Mouse (Mus musculus) limb, embryonic 12.5 days (tissue): ENCODE measurements around the gene Ccdc134. TPM values are rescaled to one million over a fixed set of nuclear protein-coding genes. Genes with fewer than 3 reads are reported as not detected.

Source experiments
- ATAC-seq: fragments of 200-750 bp; cut with Nextera tagmentation; 2 replicates; pipeline ENCODE4 v1.8.0; 2017; ENCODE audit warnings: low read depth, moderate TSS enrichment; ENCODE audit not compliant: insufficient number of reproducible peaks, insufficient read depth, low FRiP score, low TSS enrichment
- H3K27ac ChIP-seq: fragments of 300-500 bp; sonication (generic); 2 replicates; pipeline ENCODE4 v1.5.1; 2016; ENCODE audit warnings: mild to moderate bottlenecking, moderate library complexity
- H3K27me3 ChIP-seq: fragments of 300-500 bp; sonication (generic); 2 replicates; pipeline ENCODE4 v1.6.1; 2016; ENCODE audit warnings: mild to moderate bottlenecking, moderate library complexity
- H3K36me3 ChIP-seq: fragments of 300-500 bp; sonication (generic); 2 replicates; pipeline ENCODE4 v1.6.1; 2016; ENCODE audit warnings: mild to moderate bottlenecking, moderate library complexity
- H3K4me1 ChIP-seq: fragments of 300-500 bp; sonication (generic); replicated peaks from 2 replicates; pipeline ENCODE4 v1.6.1; 2016
- H3K4me2 ChIP-seq: fragments of 300-500 bp; sonication (generic); 2 replicates; pipeline ENCODE4 v1.6.1; 2016; ENCODE audit warnings: mild to moderate bottlenecking, moderate library complexity
- H3K4me3 ChIP-seq: fragments of 300-500 bp; sonication (generic); replicated peaks from 2 replicates; pipeline ENCODE4 v1.5.1; 2016; ENCODE audit warnings: mild to moderate bottlenecking
- H3K9ac ChIP-seq: fragments of 300-500 bp; sonication (generic); replicated peaks from 2 replicates; pipeline ENCODE4 v1.6.1; 2016; ENCODE audit warnings: mild to moderate bottlenecking, moderate library complexity
- H3K9me3 ChIP-seq: fragments of 300-500 bp; sonication (generic); 2 replicates; pipeline ENCODE4 v1.6.1; 2016; ENCODE audit warnings: mild to moderate bottlenecking, moderate library complexity
- WGBS: fragments of 180-500 bp; shearing (Covaris S2); methylation state at CpG from one replicate; pipeline ENCODE4 v1.1.7; 2016; 5-methylcytosine and 5-hydroxymethylcytosine counted together
- polyA plus RNA-seq: library from polyadenylated mRNA; unstranded; fragments of >200 nt; fragmentation: Nextera tagmentation; extraction: Ambion mirVana; gene quantifications from 2 replicates; pipeline ENCODE4 v1.2.1, GENCODE M21; 2016

Gene Ccdc134
- polyA plus RNA-seq, 1 experiment from 2014 or later, result 23.4 TPM

DNA sequence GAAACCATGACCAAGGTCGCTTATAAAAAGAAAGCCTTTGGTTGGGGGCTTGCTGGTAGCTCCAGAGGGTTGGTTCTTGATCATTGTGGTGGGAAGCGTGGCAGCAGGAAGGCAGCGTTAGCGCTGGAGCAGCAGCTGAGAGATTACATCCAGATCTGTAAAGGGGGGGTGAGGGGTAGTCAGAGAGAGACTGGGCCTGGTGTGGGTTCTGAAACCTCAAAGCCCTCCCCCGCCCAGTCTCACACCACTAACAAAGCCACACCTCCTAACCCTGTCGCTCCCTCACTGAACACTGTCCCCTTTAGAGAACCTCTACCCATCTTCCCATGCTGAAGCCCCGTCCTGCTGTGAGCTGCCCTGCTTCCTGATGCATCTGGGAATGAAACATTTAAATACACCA is 2.9 kb downstream of the Ccdc134 start:
- 60% methylated on average over 7 of the region's 7 CpGs for WGBS
- Histone ChIP-seq H3K27ac (no peak overlapping the region), H3K9ac (0 out of 2 replicates have a peak overlapping the region, but pooled peaks have one; percentile 8), H3K4me3 (no peak overlapping the region), H3K36me3 (peaks cover 27% of the 10 kb centered on the region), H3K4me1 (peaks cover 16% of the 10 kb centered on the region), H3K4me2 (no peak overlapping the region), H3K9me3 (no peaks in the 10 kb centered on the region), H3K27me3 (no peaks in the 10 kb centered on the region)
- no peak for ATAC-seq

DNA sequence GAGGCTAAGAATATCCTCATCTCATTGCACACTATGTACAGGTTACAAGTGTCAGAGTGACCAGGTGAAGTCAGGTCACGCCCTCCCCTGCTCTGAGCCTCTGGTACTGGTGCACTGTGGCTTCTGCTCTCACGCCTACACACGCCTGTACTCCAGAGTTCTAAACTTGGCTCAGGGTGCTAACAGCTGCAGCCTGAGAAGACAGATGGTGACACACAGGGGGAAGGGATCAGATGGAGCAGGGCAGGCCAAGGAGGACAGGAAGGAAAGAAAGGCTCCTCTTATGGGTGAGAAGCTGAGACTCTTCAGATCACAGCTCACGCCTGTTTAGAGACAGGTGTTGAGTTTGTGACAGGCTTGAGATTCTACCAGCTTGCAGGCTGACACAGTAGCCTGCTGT is 7.7 kb downstream of the Ccdc134 start:
- Histone ChIP-seq H3K27me3 (no peaks in the 10 kb centered on the region), H3K4me2 (no peak overlapping the region), H3K27ac (no peak overlapping the region), H3K36me3 (peaks cover 30% of the 10 kb centered on the region), H3K9ac (no peak overlapping the region), H3K9me3 (no peaks in the 10 kb centered on the region), H3K4me3 (no peak overlapping the region), H3K4me1 (no peaks in the 10 kb centered on the region; the same call in 1 of the 2 replicates)
- WGBS, result 85% methylated on average over 4 of the region's 4 CpGs
- ATAC-seq, result no peak

DNA sequence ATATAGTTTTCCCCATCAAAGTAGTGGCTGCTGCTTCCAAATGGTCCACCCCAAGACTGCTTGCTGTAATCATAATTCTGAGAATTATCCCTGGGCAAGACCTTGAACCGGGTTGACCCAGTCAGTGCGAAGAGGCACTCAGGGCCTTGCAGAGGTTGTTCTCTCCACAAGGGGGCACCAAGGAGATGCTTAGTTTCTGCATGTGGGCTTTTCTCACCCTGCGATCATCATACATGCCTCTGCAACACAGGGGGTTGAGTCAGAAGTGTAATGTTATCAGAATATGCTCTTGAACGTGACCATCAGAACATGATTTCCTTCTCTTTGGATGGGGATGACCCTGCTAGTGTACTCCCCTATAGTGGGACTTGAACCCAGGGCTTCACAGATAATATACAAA is 10.8 kb downstream of the Ccdc134 start:
- no peak overlapping the region for H3K27ac ChIP-seq
- no peak overlapping the region for H3K4me3 ChIP-seq
- peaks cover 28% of the 10 kb centered on the region for H3K36me3 ChIP-seq
- no peak for ATAC-seq
- H3K9ac ChIP-seq, result no peak overlapping the region
- H3K27me3 ChIP-seq, result no peaks in the 10 kb centered on the region
- 62% methylated on average over 4 of the region's 4 CpGs for WGBS
- H3K4me2 ChIP-seq, result no peak overlapping the region
- no peaks in the 10 kb centered on the region for H3K4me1 ChIP-seq
- H3K9me3 ChIP-seq, result no peaks in the 10 kb centered on the region

DNA sequence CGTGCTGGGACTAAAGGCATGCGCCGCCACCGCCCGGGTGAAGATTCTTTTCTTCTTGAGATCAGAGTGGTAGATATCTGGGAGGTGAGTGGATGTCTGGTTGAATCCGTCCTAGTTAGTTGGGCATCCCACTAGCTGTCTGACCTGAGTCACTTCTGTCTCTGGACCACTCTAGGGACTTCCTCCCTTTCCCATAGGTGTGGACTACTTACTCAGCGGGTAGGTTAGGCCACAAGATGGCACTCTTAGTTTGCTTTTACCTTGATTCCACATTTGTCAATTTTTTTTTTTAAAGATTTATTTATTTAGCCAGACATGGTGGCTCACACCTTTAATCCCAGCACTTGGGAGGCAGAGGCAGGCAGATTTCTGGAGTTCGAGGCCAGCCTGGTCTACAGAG is 11.5 kb downstream of the Ccdc134 start:
- H3K9ac ChIP-seq, result no peak overlapping the region
- 90% methylated on average over 8 of the region's 8 CpGs for WGBS

DNA sequence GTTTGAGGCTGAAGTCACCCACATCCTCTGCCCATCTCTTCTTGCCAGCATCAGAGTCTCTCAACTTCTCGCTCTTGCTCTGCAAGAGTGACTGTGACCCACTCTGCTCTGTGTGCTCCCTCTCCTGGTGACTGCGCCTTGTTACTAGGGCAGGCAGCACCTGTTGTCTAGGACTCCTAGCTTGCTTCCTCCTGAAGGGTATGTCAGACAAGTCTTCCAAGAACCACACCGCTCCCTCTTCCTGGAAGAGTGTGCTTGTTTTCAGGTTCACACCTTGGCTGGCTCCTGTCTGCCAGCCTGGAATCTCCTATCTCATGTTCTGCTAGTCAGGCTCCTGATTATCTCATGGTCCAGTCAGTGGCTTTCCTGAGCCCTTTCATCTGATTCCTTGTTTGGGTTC is 12.6 kb downstream of the Ccdc134 start:
- no peak overlapping the region for H3K4me2 ChIP-seq
- no peak for ATAC-seq
- no peak overlapping the region for H3K4me3 ChIP-seq
- H3K4me1 ChIP-seq, result 0 out of 2 replicates have a peak, but pooled peaks cover 1% of the 10 kb centered on the region
- no peak overlapping the region for H3K9ac ChIP-seq
- H3K36me3 ChIP-seq, result peaks cover 26% of the 10 kb centered on the region
- H3K27me3 ChIP-seq, result no peaks in the 10 kb centered on the region
- WGBS, result 80% methylated on average over 3 of the region's 3 CpGs
- H3K27ac ChIP-seq, result no peak overlapping the region
- no peaks in the 10 kb centered on the region for H3K9me3 ChIP-seq

More for the DNA sequence above, 11.5 kb downstream of the Ccdc134 start:
- Histone ChIP-seq H3K4me2 (no peak overlapping the region), H3K4me3 (no peak overlapping the region), H3K4me1 (no peaks in the 10 kb centered on the region), H3K9me3 (no peaks in the 10 kb centered on the region), H3K36me3 (peaks cover 26% of the 10 kb centered on the region), H3K27me3 (no peaks in the 10 kb centered on the region), H3K27ac (no peak overlapping the region)
- no peak for ATAC-seq

DNA sequence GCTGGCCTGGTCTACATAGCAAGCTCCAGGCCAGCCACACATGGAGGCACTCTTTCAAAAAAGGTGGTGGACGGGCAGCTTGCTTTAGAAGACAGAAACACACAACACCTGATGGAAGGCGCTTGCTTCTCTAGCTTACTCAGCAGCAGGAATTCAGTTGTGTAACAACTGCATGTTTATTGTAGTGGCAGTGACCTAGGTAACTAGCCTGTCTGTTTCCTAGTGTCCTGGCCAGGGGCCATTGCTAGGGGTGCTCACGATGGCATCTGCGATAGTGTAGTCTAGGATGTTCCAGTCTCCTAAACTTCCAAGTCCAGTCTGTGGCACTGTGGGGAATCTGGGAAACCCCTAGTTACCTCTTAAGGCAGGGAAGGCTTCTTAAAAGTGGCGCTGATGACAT is 16.4 kb downstream of the Ccdc134 start:
- Histone ChIP-seq H3K36me3 (peaks cover 26% of the 10 kb centered on the region), H3K4me2 (no peak overlapping the region), H3K4me3 (no peak overlapping the region), H3K27me3 (no peaks in the 10 kb centered on the region), H3K27ac (0 out of 2 replicates have a peak overlapping the region, but pooled peaks have one; percentile 20), H3K9ac (no peak overlapping the region), H3K4me1 (peaks cover 21% of the 10 kb centered on the region), H3K9me3 (no peaks in the 10 kb centered on the region)
- 86% methylated on average over 5 of the region's 5 CpGs for WGBS
- no peak for ATAC-seq

DNA sequence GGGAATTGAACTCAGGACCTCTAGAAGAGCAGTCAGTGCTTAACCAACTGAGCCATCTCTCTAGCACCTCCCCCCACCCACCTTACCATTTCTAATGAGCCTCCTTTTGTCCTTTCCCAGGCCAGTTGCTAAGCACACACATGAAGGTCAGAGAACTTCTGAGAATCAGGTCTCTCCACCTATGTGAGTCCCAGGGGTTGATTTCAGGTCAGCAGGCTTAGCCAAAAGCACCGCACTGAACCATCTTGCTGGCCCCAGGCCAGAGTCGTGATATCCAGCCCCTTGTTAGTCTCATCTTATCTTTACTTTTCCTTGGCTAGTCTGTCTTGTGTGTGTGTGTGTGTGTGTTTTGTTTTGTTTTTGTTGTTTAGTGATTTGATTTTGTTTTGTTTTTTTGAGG is 17.7 kb downstream of the Ccdc134 start:
- Histone ChIP-seq H3K36me3 (peaks cover 19% of the 10 kb centered on the region), H3K27ac (peak overlapping the region; percentile 95), H3K4me3 (no peak overlapping the region), H3K4me2 (no peak overlapping the region), H3K9me3 (no peaks in the 10 kb centered on the region), H3K27me3 (no peaks in the 10 kb centered on the region), H3K9ac (0 out of 2 replicates have a peak overlapping the region, but pooled peaks have one; percentile 0), H3K4me1 (peaks cover 25% of the 10 kb centered on the region)
- ATAC-seq, result no peak
- 62% methylated on average over 2 of the region's 2 CpGs for WGBS

DNA sequence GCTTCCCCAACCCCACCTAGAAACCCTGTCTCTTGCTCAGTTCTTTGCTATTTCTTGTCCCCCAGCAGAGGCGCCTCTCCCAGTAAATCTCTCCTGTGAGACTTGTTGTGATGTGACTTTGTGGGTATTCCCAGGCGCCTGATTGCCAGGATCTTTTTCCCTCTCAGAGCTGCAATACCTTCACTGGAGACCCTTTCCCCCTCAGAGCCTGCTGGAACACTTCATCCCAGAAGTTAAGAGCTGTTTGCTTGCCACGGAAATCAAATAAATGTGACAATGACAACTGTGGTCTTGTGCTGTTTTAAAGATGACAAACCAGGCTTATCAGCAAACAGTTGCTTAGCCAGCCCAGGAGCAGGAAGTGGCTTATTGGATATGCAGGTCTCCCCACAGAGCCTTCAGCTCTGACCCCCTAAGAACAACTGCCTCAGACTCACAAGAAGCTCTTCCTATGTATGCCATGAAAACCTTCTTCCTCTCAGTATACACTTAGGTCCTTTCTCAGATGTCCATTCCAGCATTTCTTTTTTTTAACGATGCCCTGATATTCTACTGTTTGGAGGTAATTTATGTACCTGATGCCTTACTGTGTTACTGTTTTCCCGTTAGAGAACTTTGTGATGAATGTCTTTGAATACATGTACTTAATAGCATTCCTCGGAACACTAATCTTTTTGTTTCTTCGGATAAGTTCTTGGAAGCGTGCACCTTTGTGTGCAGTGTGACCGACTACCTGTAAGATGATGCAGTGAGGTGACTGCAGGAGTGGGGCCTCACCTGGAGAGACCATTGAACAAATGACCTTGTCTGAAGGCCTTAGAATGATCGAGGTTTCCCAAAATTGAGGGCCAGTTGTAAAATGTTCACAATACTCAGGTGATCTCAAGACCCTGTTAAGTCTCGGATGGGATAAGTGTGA is 18.4 kb downstream of the Ccdc134 start:
- H3K27ac ChIP-seq, result peak overlapping the region; percentile 95
- ATAC-seq, result no peak; the same call in 1 of the 2 replicates
- H3K9me3 ChIP-seq, result no peaks in the 10 kb centered on the region
- peak overlapping the region; percentile 40 for H3K9ac ChIP-seq
- H3K27me3 ChIP-seq, result no peaks in the 10 kb centered on the region
- WGBS, result 16% methylated on average over 11 of the region's 11 CpGs
- peaks cover 19% of the 10 kb centered on the region for H3K36me3 ChIP-seq
- H3K4me1 ChIP-seq, result peaks cover 25% of the 10 kb centered on the region
- peak overlapping the region; percentile 54 for H3K4me2 ChIP-seq
- peak overlapping the region; percentile 85 for H3K4me3 ChIP-seq

DNA sequence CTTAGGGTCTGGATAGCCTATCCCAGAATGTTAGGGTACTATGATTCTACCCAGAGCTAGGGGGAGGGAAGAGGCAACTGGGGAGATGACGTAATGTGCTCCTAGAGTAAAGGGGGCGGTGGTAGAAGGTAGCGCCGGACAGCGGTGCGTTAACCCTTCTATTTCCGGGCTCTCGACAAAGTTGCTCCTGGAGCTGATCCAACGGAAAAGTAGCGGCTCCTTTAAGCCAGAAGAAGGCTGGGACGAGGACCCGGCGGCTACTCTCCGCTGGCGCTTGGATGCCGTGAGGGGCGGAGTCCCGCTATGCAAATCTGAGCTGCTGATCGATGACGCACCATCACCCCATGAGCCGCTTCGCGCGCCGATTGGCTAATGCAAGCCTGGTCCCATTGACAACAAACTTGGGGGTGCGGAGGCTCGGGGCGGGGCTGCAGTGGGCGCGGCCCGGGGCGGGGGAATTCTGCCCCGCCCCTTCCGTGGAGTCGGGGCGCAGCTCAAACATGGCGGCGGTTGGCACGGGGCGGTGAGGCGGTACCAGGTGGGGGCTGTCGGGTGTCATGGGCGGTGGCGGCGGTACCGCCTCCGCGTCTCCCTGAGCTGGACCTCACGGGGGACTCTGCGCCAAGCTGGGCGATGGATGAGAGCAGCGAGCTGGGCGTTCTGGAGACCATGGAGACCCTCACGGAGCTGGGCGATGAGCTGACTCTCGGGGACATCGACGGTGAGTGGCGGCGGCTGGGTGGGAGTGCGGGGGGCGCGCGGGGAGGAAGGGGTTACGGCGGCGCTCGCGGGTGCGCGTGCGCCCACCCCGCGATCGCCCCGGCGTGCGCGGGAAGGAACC is 19.3 kb downstream of the Ccdc134 start, which contains the start of gene Srebf2:
TSS of gene Srebf2 (plus strand) at position 412 of the 841 bp plus-strand sequence.
- H3K4me3 ChIP-seq, result peak within 1 kb of the TSS; percentile 85
- H3K36me3 ChIP-seq, result peaks cover 10% of the 10 kb centered on the region; the same call in 1 of the 2 replicates
- H3K27ac ChIP-seq, result peak within 1 kb of the TSS; percentile 96
- no peaks in the 10 kb centered on the region for H3K27me3 ChIP-seq
- peak within 1 kb of the TSS; percentile 78 for H3K4me2 ChIP-seq
- under 1% methylated on average over 78 of the region's 79 CpGs for WGBS
- no peaks in the 10 kb centered on the region for H3K9me3 ChIP-seq
- ATAC-seq, result peak; percentile 96
- H3K9ac ChIP-seq, result peak within 1 kb of the TSS; percentile 88
- peaks cover 25% of the 10 kb centered on the region for H3K4me1 ChIP-seq

DNA sequence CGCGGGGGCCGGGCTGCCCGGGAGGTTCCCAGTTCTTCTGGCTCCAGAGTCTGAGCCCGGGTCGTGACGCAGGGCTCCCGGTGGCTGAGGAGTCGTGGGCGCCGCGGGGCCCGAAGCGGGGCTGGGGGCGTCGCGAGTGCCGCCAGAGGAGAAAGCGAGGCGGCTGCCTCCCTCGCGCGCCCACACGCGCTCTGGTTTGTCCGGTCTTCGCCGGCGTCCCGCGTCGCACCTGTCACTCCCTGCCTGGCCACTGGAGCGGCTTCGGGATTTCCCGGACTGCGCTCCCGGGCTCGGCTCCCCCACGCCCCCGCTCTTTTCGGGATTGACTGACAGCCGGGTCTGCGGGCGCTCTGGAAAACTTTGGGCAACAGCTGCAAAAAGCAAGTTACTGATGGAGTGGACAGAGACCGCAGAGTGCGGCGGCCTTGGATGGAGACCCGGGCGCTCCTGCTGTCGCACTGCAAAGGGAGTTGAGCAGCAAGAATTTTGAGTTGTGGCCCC is 19.9 kb downstream of the Ccdc134 start:
- no peak for ATAC-seq
- H3K27me3 ChIP-seq, result no peaks in the 10 kb centered on the region

More for the DNA sequence above, 19.9 kb downstream of the Ccdc134 start:
- H3K4me1 ChIP-seq, result peaks cover 32% of the 10 kb centered on the region
- H3K9me3 ChIP-seq, result no peaks in the 10 kb centered on the region
- H3K27ac ChIP-seq, result peak overlapping the region; percentile 96
- WGBS, result under 1% methylated on average over 49 of the region's 50 CpGs
- peaks cover 8% of the 10 kb centered on the region; the same call in 1 of the 2 replicates for H3K36me3 ChIP-seq
- peak overlapping the region; percentile 88 for H3K9ac ChIP-seq
- H3K4me2 ChIP-seq, result peak overlapping the region; percentile 78
- H3K4me3 ChIP-seq, result peak overlapping the region; percentile 85
